Mouse (Mus musculus) right cerebral cortex, postnatal 25 days (tissue): ENCODE data around the gene Vil1.

Experiments used
- DNase-seq: peaks from one replicate; pipeline ENCODE4 v3.0.0; 2022

The Vil1 gene

DNA sequence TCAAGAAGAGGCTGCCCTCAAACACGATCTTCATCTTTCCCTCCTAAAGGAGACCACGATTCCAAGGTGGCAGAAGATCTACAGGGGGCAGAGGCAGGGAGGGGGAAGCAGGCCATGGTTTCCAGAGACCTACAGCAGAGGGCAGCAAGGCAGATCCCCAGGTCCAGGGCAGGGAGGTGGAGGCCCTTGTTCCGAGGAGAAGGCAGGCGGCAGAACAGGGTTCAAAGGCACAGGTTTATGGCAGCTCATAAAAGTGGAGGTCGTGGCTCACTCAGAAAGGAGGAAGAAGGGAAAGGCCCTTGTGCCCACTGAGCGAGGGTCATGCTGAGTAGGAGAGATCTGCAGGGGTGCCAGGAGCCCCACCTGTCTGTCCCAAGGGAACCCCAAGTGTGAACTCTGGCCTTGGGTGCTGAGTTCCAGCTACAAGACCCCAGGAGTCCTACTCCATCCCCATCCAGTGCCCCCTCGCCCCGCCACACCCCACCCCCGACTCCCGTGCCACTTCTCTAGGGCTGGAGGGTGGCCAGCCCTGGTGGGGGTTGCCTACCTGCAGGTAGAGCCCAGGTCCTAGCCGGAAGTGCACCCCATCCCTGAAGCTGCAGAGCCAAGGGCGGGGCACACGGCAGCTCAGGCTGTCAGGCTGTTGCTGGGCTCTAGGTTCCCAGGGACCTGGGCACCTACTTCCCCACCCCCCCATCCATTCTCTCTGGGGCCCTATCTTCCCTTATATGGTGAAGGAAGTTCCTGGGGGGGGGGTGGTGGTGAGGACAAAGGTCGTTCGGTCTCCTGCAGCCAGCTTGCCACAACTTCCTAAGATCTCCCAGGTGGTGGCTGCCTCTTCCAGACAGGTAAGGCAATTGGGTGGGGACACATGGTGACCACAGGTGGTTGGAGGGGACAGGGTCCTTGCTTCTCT lies at the start of gene Vil1:
Vil1 (plus strand) TSS at position 788 of the 916 bp plus-strand sequence.
- no peak for DNase-seq

GRCm38 (mm10) chr1:74359952-74360517 lies 49.1 kb upstream of the Vil1 start:
- no peak for DNase-seq

DNA sequence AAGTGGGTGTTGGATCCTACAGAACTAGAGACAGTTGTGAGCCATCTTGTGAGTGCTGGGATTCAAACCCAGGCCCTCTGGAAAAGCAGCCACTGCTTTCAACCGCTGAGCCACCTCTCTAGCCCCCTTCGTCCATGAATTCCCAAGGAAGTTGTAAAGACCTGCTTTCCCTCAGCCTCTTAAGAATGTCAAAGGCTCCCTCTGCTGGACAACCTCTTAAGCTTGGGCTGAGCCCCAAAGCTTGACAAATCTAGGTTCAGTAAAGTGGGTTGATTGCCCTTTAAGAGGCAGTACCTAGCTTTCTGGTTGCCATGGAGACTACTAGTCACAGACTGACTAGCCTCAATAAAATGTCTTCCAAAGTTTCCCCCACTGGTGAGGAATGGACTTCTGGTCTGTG lies 47.4 kb upstream of the Vil1 start, which contains the start of gene Catip:
Catip (plus strand) TSS at position 297 of the 400 bp plus-strand sequence.
- DNase-seq: peak; percentile 60

- DNase-seq: peak; percentile 21
Measured at GRCm38 (mm10) chr1:74362325-74363229, 46.6 kb upstream of the Vil1 start.

GRCm38 (mm10) chr1:74363437-74363836 lies 45.7 kb upstream of the Vil1 start:
- DNase-seq: no peak

DNA sequence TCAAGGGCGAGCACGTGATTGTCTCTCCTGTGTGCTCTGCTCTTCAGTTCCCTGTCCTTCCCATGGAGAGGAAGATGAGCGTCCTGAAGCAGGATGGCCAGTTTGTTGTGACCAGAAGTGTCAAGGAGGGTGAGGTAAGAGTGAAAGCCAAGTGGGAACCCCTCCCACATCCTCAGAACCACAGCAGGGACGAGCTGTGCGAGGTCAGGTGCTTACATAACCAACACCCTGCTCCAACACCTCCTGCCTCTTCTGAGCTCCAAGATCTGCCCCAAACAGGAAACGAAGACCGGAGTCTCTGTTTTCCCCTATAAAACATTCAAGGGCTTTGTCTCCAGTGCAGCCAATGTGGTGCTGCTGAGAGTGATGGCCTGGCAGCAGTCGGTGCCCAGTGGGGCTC lies 44.9 kb upstream of the Vil1 start:
- DNase-seq: no peak

GRCm38 (mm10) chr1:74367886-74368645 lies 41.1 kb upstream of the Vil1 start:
- peak; percentile 35 for DNase-seq

DNA sequence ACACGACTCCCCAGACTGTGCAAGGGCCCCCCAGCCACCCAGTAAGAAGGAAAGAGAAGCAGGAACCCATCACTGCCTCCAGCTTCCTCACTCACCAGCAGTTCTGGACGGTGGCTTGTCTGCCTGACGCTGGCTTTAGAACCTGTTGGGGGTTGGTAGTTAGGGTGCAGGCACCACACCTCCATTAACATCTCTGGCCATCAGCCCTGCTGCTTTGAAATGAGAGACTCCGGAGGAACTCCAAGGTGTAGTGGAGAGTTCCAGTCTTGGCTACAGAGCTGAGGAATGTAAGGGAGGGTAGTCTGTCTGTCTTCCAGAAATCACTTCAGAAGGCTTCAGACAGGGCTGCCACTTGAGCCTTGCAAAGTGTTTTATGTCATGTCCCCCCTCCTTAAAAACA lies 39.1 kb upstream of the Vil1 start:
- no peak for DNase-seq

GRCm38 (mm10) chr1:74373372-74373771 lies 35.8 kb upstream of the Vil1 start:
- no peak for DNase-seq

- DNase-seq: no peak
Measured at GRCm38 (mm10) chr1:74374980-74375379, 34.2 kb upstream of the Vil1 start, which contains the start of gene Slc11a1. TSS of gene Slc11a1 (plus strand) at chr1:74375195.

GRCm38 (mm10) chr1:74375561-74375960 lies 33.6 kb upstream of the Vil1 start:
- no peak for DNase-seq

DNA sequence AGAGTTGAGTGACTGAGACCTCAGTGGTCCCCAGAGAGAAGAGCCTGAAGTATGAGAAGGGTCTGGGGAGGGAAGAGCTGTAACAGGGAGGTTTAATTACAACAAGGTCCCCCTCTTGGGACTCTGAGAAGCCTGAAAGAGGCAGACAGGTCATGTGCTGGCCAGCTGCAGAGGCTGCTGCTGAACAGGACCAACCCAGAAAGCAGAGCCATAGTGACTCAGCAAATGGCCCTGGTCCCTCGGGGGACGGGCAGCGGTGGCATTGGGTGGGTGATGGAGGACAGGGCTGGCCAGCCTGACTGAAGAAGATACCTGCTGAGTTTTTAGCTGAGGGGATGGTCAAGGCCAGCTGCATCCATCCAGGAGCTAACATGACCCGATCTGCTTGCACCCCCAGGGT lies 32.8 kb upstream of the Vil1 start:
- no peak for DNase-seq

DNA sequence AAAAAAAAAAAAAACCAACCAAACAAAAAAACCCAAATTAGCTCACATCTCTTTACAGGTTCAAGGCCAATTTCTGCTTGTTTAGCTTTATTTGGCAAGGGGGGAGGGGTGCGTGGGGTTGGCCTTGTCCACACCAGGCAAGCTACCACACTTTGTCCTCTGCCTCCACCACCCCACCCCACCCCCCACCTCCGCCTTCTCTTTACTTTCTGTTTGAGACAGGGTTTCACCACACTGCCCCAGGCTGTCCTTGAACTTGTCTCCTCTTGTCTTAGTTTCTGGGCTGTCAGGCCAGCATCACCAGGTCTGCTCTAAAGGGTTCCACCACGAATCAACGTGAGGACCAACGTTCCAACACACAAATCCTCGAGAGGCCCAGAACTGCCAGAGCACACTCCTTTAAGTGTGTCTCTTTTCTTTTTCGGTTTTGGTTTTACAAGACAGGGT lies 30.1 kb upstream of the Vil1 start:
- no peak for DNase-seq

DNA sequence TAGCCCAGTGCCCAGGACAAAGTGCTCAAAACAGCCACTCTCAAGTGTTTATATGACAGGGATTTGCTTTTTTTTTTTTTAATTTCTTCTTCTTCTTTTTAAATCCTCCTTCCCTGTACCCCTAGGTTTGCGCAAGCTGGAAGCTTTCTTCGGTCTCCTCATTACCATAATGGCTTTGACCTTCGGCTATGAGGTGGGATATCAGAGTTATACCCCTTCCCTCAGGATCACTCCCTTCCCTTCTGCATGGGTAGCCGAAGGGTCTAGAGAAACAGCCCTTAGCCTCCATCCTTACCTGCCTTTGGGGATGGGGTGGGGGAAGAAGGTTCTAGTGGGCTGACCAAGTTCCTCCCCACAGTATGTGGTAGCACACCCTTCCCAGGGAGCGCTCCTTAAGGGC lies 28.7 kb upstream of the Vil1 start:
- no peak for DNase-seq

DNA sequence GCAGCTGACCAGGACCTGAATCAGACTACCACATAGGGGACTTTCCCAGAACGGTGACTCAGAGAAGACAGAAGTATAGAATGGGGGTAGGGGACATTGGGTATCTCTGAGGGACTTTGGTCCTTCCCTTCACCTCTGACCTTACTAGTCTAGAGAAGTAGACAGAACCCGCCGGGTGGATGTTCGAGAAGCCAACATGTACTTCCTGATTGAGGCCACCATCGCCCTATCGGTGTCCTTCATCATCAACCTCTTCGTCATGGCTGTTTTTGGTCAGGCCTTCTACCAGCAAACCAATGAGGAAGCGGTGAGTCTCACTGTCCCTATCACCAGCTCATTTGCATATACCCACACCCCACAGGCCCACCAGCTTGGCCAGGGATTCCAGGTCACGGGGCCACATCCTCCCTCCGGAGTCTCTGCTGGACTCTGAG lies 27.6 kb upstream of the Vil1 start:
- DNase-seq: no peak

- no peak for DNase-seq
Measured at GRCm38 (mm10) chr1:74383385-74383784, 25.8 kb upstream of the Vil1 start.

- DNase-seq: no peak
Measured at GRCm38 (mm10) chr1:74384525-74384924, 24.7 kb upstream of the Vil1 start.

- no peak for DNase-seq
Measured at GRCm38 (mm10) chr1:74385064-74385463, 24.1 kb upstream of the Vil1 start.

GRCm38 (mm10) chr1:74385531-74385930 lies 23.6 kb upstream of the Vil1 start:
- DNase-seq: no peak

DNA sequence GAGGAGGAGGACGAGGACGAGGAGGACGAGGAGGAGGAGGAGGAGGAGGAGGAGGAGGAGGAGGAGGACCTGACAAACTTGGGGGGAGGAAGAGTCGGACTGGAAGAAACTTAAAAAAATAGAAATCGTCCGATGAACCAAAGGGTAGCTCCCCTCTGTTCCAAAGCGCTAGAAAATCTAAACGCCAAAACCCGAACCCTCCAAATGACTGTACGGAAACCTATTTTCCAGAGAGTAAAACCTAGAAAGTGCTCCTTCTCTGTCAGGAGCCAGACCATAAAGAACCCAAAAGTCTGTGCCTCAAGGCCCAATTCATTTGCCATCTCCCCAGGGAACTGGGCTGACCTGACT lies 22.8 kb upstream of the Vil1 start:
- DNase-seq: no peak

DNA sequence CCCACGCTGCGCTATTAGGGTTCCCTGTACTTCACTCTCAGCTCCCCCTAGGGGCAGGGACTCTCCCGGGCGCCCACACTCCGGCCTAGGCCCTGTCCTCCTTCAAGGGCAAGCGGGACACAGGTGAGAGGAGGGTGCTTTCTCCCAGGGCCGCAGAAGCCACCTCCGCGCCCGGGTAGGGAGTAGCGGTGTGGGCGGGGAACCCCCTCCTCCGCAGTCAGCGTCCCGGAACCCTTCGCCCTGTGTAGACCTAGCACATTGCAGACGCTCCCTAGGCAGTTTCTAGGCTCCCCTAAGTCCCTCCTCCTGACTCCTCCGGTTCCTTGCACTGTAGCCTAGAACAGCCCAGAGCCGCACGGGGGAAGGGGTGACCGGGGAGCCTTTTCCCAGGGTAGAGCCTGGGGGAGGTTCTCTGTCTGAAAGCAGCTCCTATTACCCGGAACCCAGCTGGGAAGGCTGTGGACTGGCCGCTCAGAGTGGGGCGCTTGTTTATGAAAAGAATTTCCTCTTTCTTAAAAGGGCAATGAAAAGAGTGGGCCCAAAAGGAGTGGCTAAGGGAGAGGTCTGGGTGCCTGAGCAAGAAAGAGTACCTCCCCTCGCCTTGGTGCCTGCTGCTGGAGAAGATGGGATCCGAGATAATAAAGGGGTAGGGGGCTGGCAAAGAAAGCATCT lies 22.3 kb upstream of the Vil1 start:
- DNase-seq: peak; percentile 94
